Mouse (Mus musculus) neutrophil, adult 83 days (primary cell): ENCODE measurements around the gene 2310061N02Rik. TPM values are rescaled to one million over a fixed set of nuclear protein-coding genes. Genes with fewer than 3 reads are reported as not detected.

Source experiments
- total RNA-seq, 2 experiments: library from RNA; stranded (reverse); gene quantifications; one replicate each; pipeline ENCODE4 v1.2.4; 2023

Gene 2310061N02Rik
- not detected for total RNA-seq

DNA sequence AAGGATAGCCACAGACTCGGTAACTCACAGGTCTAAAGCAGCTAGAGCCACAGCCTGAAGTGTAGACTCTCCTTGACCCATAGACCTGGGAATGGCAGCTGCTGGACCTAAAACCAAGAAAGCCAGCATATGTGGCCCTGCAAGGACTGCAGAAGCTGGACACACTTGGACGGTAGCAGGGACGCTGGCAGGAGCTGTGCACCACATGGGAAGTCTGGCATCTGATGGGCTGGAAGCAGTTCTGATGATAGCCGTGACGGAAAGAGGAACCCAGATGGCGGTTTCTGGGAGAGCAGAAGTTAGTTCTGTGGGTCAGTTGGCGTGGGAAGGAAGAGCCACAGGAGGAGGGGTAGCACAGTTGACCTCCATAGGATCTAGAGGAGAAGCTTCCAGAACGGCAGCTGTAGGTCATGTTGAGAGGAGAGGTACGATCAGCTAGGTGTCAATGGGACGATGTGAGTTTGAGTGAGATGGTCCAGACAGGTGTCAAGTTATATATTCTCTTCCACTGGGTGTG is at the start of gene 2310061N02Rik:
Gene 2310061N02Rik, minus strand, starts transcription at position 467 of the 517 bp plus-strand sequence.

GRCm38 (mm10) chr16:88751535-88751934 is 43.8 kb upstream of the 2310061N02Rik start, which contains the start of gene Krtap13:
Gene Krtap13 (minus strand): TSS chr16:88751635.

DNA sequence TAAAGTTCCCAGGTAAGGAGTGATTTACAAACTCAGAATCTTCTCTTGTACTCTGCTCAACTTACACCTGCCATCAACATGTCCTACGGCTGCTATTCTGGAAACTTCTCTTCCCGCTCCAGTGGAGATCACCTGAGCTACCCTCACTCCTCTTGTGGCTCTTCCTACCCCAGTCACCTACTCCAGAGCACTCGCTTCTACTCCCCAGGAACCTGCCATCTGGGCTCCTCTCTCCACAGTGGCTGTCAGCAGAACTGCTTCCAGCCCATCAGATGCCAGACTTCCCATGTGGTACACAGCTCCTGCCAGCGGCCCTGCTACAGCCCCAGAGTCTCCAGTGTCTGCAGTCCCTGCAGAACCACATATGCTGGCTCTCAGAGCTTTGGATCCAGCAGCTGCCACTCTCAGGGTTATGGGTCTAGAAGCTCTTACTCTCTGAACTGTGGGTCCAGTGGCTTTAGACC is 21.1 kb upstream of the 2310061N02Rik start, which contains the start of gene Krtap13-1:
Gene Krtap13-1, plus strand, starts transcription at position 51 of the 464 bp plus-strand sequence.

GRCm38 (mm10) chr16:88671571-88671970 is 36.2 kb downstream of the 2310061N02Rik start, which contains the start of gene Krtap27-1:
Gene Krtap27-1 (minus strand): TSS chr16:88671671.

Other genes with a start within 250 kb of the 2310061N02Rik start
- not detected for gene Cldn17, start 201.0 kb downstream of the 2310061N02Rik start, total RNA-seq
- not detected for gene Cldn8, start 144.8 kb downstream of the 2310061N02Rik start, total RNA-seq
- gene Krtap24-1, start 95.7 kb downstream of the 2310061N02Rik start, total RNA-seq: not detected
- not detected for gene 2310079G19Rik, start 80.3 kb downstream of the 2310061N02Rik start, total RNA-seq
- not detected for gene Krtap26-1, start 60.2 kb downstream of the 2310061N02Rik start, total RNA-seq
- not detected for gene Krtap27-1, start 36.3 kb downstream of the 2310061N02Rik start, total RNA-seq
- gene Krtap13-1, start 20.9 kb upstream of the 2310061N02Rik start, total RNA-seq: not detected
- gene Krtap13, start 43.7 kb upstream of the 2310061N02Rik start, total RNA-seq: not detected
- not detected for gene 2310034C09Rik, start 50.9 kb upstream of the 2310061N02Rik start, total RNA-seq
- not detected for gene 2310057N15Rik, start 66.2 kb upstream of the 2310061N02Rik start, total RNA-seq
- not detected for gene Gm5965, start 69.9 kb upstream of the 2310061N02Rik start, total RNA-seq
- gene Gm20741, start 104.3 kb upstream of the 2310061N02Rik start, total RNA-seq: not detected
- gene Krtap15, start 112.3 kb upstream of the 2310061N02Rik start, total RNA-seq: not detected
- not detected for gene Krtap14, start 118.2 kb upstream of the 2310061N02Rik start, total RNA-seq
- gene Krtap19-1, start 161.4 kb upstream of the 2310061N02Rik start, total RNA-seq: not detected
- not detected for gene Krtap19-2, start 166.3 kb upstream of the 2310061N02Rik start, total RNA-seq
- not detected for gene Krtap19-3, start 170.1 kb upstream of the 2310061N02Rik start, total RNA-seq
- gene Krtap19-4, start 177.1 kb upstream of the 2310061N02Rik start, total RNA-seq: not detected
- not detected for gene Krtap19-5, start 188.5 kb upstream of the 2310061N02Rik start, total RNA-seq
- gene Krtap19-9b, start 224.3 kb upstream of the 2310061N02Rik start, total RNA-seq: not detected